Mouse (Mus musculus) hindbrain, embryonic 11.5 days (tissue): ENCODE data around the gene Rps6ka5. TPM values are rescaled to one million over a fixed set of nuclear protein-coding genes. Genes with fewer than 3 reads are reported as not detected.

Source experiments
- ATAC-seq: fragments of 200-750 bp; cut with Nextera tagmentation; 2 replicates; pipeline ENCODE4 v1.8.0; 2017; ENCODE audit warnings: mild to moderate bottlenecking, moderate TSS enrichment, moderate library complexity; ENCODE audit not compliant: low FRiP score
- DNase-seq: peaks from one replicate; pipeline ENCODE4 v3.0.0-alpha.2; 2015; ENCODE audit warnings: low spot score
- H3K27ac ChIP-seq: fragments of 300-500 bp; sonication (generic); 2 replicates; pipeline ENCODE4 v1.5.1; 2014; ENCODE audit warnings: mild to moderate bottlenecking, low read depth, low read length
- H3K27me3 ChIP-seq: fragments of 300-500 bp; sonication (generic); 2 replicates; pipeline ENCODE4 v1.6.1; 2014; ENCODE audit warnings: mild to moderate bottlenecking, low read length, moderate library complexity, mixed read lengths; ENCODE audit not compliant: control insufficient read depth, insufficient read depth
- H3K36me3 ChIP-seq: fragments of 300-500 bp; sonication (generic); 2 replicates; pipeline ENCODE4 v1.6.1; 2014; ENCODE audit warnings: mild to moderate bottlenecking, low read length, moderate library complexity, mixed read lengths; ENCODE audit not compliant: control insufficient read depth, insufficient read depth
- H3K4me1 ChIP-seq: fragments of 300-500 bp; sonication (generic); replicated peaks from 2 replicates; pipeline ENCODE4 v1.6.1; 2014; ENCODE audit warnings: low read length, mixed read lengths; ENCODE audit not compliant: control insufficient read depth, insufficient read depth
- H3K4me2 ChIP-seq: fragments of 300-500 bp; sonication (generic); replicated peaks from 2 replicates; pipeline ENCODE4 v1.6.1; 2014; ENCODE audit warnings: mild to moderate bottlenecking, low read depth, low read length
- H3K4me3 ChIP-seq: fragments of 300-500 bp; sonication (generic); 2 replicates; pipeline ENCODE4 v1.5.1; 2014; ENCODE audit warnings: low read depth, low read length
- H3K9ac ChIP-seq: fragments of 300-500 bp; sonication (generic); 2 replicates; pipeline ENCODE4 v1.6.1; 2014; ENCODE audit warnings: low read depth, low read length
- H3K9me3 ChIP-seq: fragments of 300-500 bp; sonication (generic); 2 replicates; pipeline ENCODE4 v1.6.1; 2016; ENCODE audit warnings: low read length; ENCODE audit not compliant: control insufficient read depth
- WGBS: fragments of 180-500 bp; shearing (Covaris S2); extraction: QIAGEN DNeasy Blood & Tissue Kit; methylation state at CpG from one replicate; pipeline ENCODE4 v1.1.7; 2014; 5-methylcytosine and 5-hydroxymethylcytosine counted together
- polyA plus RNA-seq: library from polyadenylated mRNA; unstranded; fragments of >200 nt; fragmentation: Nextera tagmentation; extraction: Ambion mirVana; gene quantifications from 2 replicates; pipeline ENCODE4 v1.2.1, GENCODE M21; 2014

Rps6ka5 gene
- polyA plus RNA-seq, 1 experiment from 2014 or later, result 5.6 TPM

- Histone ChIP-seq H3K9me3 (no peaks in the 10 kb centered on the region), H3K4me3 (no peak overlapping the region), H3K27me3 (no peaks in the 10 kb centered on the region), H3K9ac (no peak overlapping the region), H3K36me3 (no peaks in the 10 kb centered on the region), H3K4me2 (no peak overlapping the region), H3K4me1 (no peaks in the 10 kb centered on the region), H3K27ac (no peak overlapping the region)
- DNase-seq (no peak), ATAC-seq (no peak)
- 91% methylated on average over 5 of the region's 5 CpGs for WGBS
These were observed 113.5 kb downstream of the Rps6ka5 start for GRCm38 (mm10) chr12:100613192-100613700.

- ATAC-seq (no peak), DNase-seq (no peak)
- Histone ChIP-seq H3K27ac (no peak overlapping the region), H3K4me3 (no peak overlapping the region), H3K4me2 (no peak overlapping the region), H3K9me3 (no peaks in the 10 kb centered on the region), H3K27me3 (no peaks in the 10 kb centered on the region), H3K36me3 (no peaks in the 10 kb centered on the region), H3K4me1 (no peaks in the 10 kb centered on the region), H3K9ac (no peak overlapping the region)
- 90% methylated on average over 5 of the region's 5 CpGs for WGBS
These were observed 117.0 kb downstream of the Rps6ka5 start for GRCm38 (mm10) chr12:100609766-100610165.

GRCm38 (mm10) chr12:100609064-100609463 is 117.7 kb downstream of the Rps6ka5 start:
- 83% methylated on average over 5 of the region's 5 CpGs for WGBS
- Histone ChIP-seq H3K27ac (no peak overlapping the region), H3K9me3 (no peaks in the 10 kb centered on the region), H3K4me3 (no peak overlapping the region), H3K4me1 (no peaks in the 10 kb centered on the region), H3K27me3 (no peaks in the 10 kb centered on the region), H3K36me3 (no peaks in the 10 kb centered on the region), H3K4me2 (no peak overlapping the region), H3K9ac (no peak overlapping the region)
- ATAC-seq, result no peak
- no peak for DNase-seq

GRCm38 (mm10) chr12:100606733-100607132 is 120.0 kb downstream of the Rps6ka5 start:
- ATAC-seq, result no peak
- H3K4me3 ChIP-seq, result no peak overlapping the region
- H3K27me3 ChIP-seq, result no peaks in the 10 kb centered on the region
- WGBS, result 91% methylated on average over 1 of the region's 1 CpGs
- H3K4me2 ChIP-seq, result no peak overlapping the region
- H3K9me3 ChIP-seq, result no peaks in the 10 kb centered on the region
- H3K4me1 ChIP-seq, result no peaks in the 10 kb centered on the region
- no peak overlapping the region for H3K27ac ChIP-seq
- H3K36me3 ChIP-seq, result no peaks in the 10 kb centered on the region
- DNase-seq, result peak; percentile 10
- no peak overlapping the region for H3K9ac ChIP-seq

GRCm38 (mm10) chr12:100605596-100605995 is 121.2 kb downstream of the Rps6ka5 start:
- no peaks in the 10 kb centered on the region for H3K9me3 ChIP-seq
- ATAC-seq (no peak), DNase-seq (no peak)
- H3K27me3 ChIP-seq, result no peaks in the 10 kb centered on the region
- H3K4me3 ChIP-seq, result no peak overlapping the region
- no peaks in the 10 kb centered on the region for H3K4me1 ChIP-seq
- no peak overlapping the region for H3K4me2 ChIP-seq
- H3K27ac ChIP-seq, result no peak overlapping the region
- 76% methylated on average over 3 of the region's 3 CpGs for WGBS
- no peak overlapping the region for H3K9ac ChIP-seq
- no peaks in the 10 kb centered on the region for H3K36me3 ChIP-seq

GRCm38 (mm10) chr12:100604540-100604939 is 122.2 kb downstream of the Rps6ka5 start:
- Histone ChIP-seq H3K27ac (no peak overlapping the region), H3K9ac (no peak overlapping the region), H3K4me3 (no peak overlapping the region), H3K27me3 (no peaks in the 10 kb centered on the region), H3K4me1 (no peaks in the 10 kb centered on the region), H3K4me2 (no peak overlapping the region), H3K9me3 (no peaks in the 10 kb centered on the region), H3K36me3 (no peaks in the 10 kb centered on the region)
- peak; percentile 55 for DNase-seq
- 2% methylated on average over 1 of the region's 1 CpGs for WGBS
- peak; percentile 75; the same call in 1 of the 2 replicates for ATAC-seq

- WGBS, result 87% methylated on average over 3 of the region's 3 CpGs
- H3K4me2 ChIP-seq, result no peak overlapping the region
- H3K4me3 ChIP-seq, result no peak overlapping the region
- no peak overlapping the region for H3K9ac ChIP-seq
- H3K27me3 ChIP-seq, result no peaks in the 10 kb centered on the region
- no peak for ATAC-seq
- no peaks in the 10 kb centered on the region for H3K9me3 ChIP-seq
- no peak for DNase-seq
- H3K27ac ChIP-seq, result no peak overlapping the region
- H3K36me3 ChIP-seq, result no peaks in the 10 kb centered on the region
- H3K4me1 ChIP-seq, result no peaks in the 10 kb centered on the region
These were observed 132.1 kb downstream of the Rps6ka5 start for GRCm38 (mm10) chr12:100594700-100595099.

- ATAC-seq, result no peak
- no peak overlapping the region for H3K27ac ChIP-seq
- WGBS, result 91% methylated on average over 2 of the region's 2 CpGs
- no peak overlapping the region for H3K9ac ChIP-seq
- no peak overlapping the region for H3K4me2 ChIP-seq
- DNase-seq, result no peak
- H3K27me3 ChIP-seq, result no peaks in the 10 kb centered on the region
- H3K4me3 ChIP-seq, result no peak overlapping the region
- H3K4me1 ChIP-seq, result no peaks in the 10 kb centered on the region
- H3K36me3 ChIP-seq, result no peaks in the 10 kb centered on the region
- H3K9me3 ChIP-seq, result no peaks in the 10 kb centered on the region
These were observed 140.2 kb downstream of the Rps6ka5 start for GRCm38 (mm10) chr12:100586601-100587000.

GRCm38 (mm10) chr12:100579221-100579620 is 147.6 kb downstream of the Rps6ka5 start:
- no peak for ATAC-seq
- Histone ChIP-seq H3K4me2 (no peak overlapping the region), H3K9ac (no peak overlapping the region), H3K36me3 (no peaks in the 10 kb centered on the region), H3K4me3 (no peak overlapping the region), H3K9me3 (no peaks in the 10 kb centered on the region), H3K4me1 (no peaks in the 10 kb centered on the region), H3K27ac (no peak overlapping the region), H3K27me3 (no peaks in the 10 kb centered on the region)
- DNase-seq, result no peak
- WGBS, result 88% methylated on average over 2 of the region's 2 CpGs
